Mouse (Mus musculus) cerebellum, adult 9-11 months (tissue): ENCODE data around the gene Pecam1.

ENCODE experiments used
- DNase-seq: peaks from one replicate; pipeline ENCODE4 v3.0.0; 2022

Pecam1 gene

GRCm38 (mm10) chr11:106687293-106687692 is 63.1 kb downstream of the Pecam1 start:
- DNase-seq = no peak

GRCm38 (mm10) chr11:106684027-106684426 is 66.4 kb downstream of the Pecam1 start:
- DNase-seq = no peak

GRCm38 (mm10) chr11:106683345-106683744 is 67.1 kb downstream of the Pecam1 start:
- no peak for DNase-seq

- no peak for DNase-seq
Measured at GRCm38 (mm10) chr11:106681138-106681537, 69.3 kb downstream of the Pecam1 start.

GRCm38 (mm10) chr11:106679874-106680273 is 70.6 kb downstream of the Pecam1 start:
- DNase-seq = no peak

- DNase-seq = peak; percentile 95
Measured at GRCm38 (mm10) chr11:106677910-106678591, 72.4 kb downstream of the Pecam1 start.

GRCm38 (mm10) chr11:106677331-106677730 is 73.1 kb downstream of the Pecam1 start:
- DNase-seq = no peak

GRCm38 (mm10) chr11:106675875-106676274 is 74.6 kb downstream of the Pecam1 start:
- no peak for DNase-seq

- no peak for DNase-seq
Measured at GRCm38 (mm10) chr11:106675201-106675726, 75.2 kb downstream of the Pecam1 start.

GRCm38 (mm10) chr11:106674612-106675153 is 75.7 kb downstream of the Pecam1 start:
- DNase-seq = peak; percentile 54

GRCm38 (mm10) chr11:106673727-106674611 is 76.5 kb downstream of the Pecam1 start:
- no peak for DNase-seq

GRCm38 (mm10) chr11:106672919-106673505 is 77.4 kb downstream of the Pecam1 start:
- DNase-seq = no peak

- DNase-seq = no peak
Measured at GRCm38 (mm10) chr11:106671801-106672200, 78.6 kb downstream of the Pecam1 start.

GRCm38 (mm10) chr11:106670951-106671478 is 79.4 kb downstream of the Pecam1 start:
- DNase-seq = no peak

GRCm38 (mm10) chr11:106670266-106670665 is 80.2 kb downstream of the Pecam1 start:
- no peak for DNase-seq

GRCm38 (mm10) chr11:106669873-106670173 is 80.6 kb downstream of the Pecam1 start:
- no peak for DNase-seq

- DNase-seq = no peak
Measured at GRCm38 (mm10) chr11:106669102-106669872, 81.1 kb downstream of the Pecam1 start.

- no peak for DNase-seq
Measured at GRCm38 (mm10) chr11:106668336-106668735, 82.1 kb downstream of the Pecam1 start.

- no peak for DNase-seq
Measured at GRCm38 (mm10) chr11:106667855-106668254, 82.6 kb downstream of the Pecam1 start.

- DNase-seq = no peak
Measured at GRCm38 (mm10) chr11:106666470-106667107, 83.8 kb downstream of the Pecam1 start.

- no peak for DNase-seq
Measured at GRCm38 (mm10) chr11:106665841-106666240, 84.6 kb downstream of the Pecam1 start.

- no peak for DNase-seq
Measured at GRCm38 (mm10) chr11:106665328-106665727, 85.1 kb downstream of the Pecam1 start.
